Mouse (Mus musculus): ENCODE measurements at regions not wholly inside any gene's neighbourhood (a gene's known extent, or its start where the extent isn't known, plus 50 kb on each side); places are given as distances from the start of the nearest gene placed in this dataset.
A peak's percentile ranks its signal among the peaks of the same experiment; 100 is the strongest.

GRCm38 (mm10) chr2:159401421-159402100 lies 607.0 kb downstream of the Dhx35 start:
- no peak for DNase-seq

DNA sequence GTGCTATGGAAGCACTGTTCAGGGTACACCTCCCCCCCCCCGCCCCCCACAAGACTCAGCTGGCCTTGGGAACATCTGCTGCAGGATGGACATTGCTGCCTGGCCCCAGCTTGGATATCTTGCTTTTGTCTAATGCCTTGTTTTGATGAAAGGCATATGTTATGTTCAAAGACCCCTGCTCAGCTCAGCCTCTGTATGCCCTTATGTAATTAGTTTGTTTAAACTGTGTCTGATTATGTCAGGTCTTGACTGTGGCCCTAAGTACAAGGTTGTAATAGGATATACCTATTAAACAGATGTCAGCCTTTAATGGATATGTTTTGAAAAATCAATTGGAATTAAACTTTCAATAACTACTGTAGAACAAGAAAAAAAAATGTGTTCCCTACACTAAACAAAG lies 610.3 kb downstream of the Dhx35 start:
- DNase-seq = no peak

- DNase-seq = no peak
Observed at GRCm38 (mm10) chr2:159414599-159414998, 620.0 kb downstream of the Dhx35 start.

GRCm38 (mm10) chr2:159418371-159418940 lies 623.8 kb downstream of the Dhx35 start:
- DNase-seq = no peak

- DNase-seq = no peak
Observed at GRCm38 (mm10) chr2:159422281-159422937, 627.8 kb downstream of the Dhx35 start.

DNA sequence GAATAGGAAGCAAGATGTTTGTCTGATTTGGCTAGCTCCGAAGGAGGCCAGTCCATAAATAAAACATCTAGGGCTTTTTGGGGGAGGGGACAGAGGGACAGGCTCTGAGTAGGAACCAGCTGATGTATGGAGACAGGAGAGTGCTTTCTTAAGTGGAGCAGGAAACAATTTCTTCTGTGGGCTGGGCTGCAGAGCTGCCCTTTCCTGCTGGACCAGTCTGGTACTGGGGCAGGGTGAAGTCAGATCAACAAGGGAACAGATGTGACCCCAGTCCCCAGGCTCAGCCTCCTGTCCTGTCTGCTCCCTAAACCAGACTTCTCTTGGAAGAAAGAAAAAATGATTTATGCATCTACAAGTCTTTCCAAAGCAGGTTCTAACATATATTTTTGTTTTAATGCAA lies 633.6 kb downstream of the Dhx35 start:
- no peak for DNase-seq

DNA sequence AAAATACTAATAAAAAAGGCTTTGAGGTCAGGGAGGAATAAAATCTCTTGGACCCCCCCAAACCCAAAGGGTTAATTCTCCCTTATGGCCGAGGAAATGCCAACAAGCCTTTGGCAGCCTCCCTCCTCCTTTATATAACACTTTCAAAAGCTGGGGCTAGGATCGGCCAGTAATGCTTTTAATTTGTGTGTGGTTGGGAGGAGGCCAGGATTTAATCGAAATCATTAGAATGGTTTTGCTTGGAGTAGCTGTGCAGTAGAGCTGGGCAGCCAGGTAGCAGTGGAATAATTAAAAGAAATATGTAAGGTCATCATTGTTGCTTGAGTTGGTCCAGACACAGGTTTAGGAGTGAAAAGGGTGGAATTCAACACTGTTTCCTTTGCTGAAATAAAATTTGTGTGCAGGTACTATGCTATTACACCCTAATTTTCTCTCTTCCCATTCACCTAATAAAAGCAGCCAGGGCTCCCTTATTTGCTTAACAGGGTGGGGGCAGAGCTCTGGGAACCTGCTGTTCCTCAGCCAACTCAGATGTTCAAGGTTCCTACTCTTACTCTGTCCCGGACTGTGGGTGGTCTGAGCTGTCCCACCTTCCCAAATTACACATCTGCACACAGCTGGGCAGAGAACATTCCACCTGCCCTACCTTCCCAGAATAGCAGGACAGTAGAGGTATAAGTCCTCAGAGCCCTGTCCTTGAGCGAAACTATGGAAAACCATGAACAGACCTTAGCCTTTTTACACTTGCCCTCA lies 636.1 kb downstream of the Dhx35 start:
- DNase-seq = no peak

DNA sequence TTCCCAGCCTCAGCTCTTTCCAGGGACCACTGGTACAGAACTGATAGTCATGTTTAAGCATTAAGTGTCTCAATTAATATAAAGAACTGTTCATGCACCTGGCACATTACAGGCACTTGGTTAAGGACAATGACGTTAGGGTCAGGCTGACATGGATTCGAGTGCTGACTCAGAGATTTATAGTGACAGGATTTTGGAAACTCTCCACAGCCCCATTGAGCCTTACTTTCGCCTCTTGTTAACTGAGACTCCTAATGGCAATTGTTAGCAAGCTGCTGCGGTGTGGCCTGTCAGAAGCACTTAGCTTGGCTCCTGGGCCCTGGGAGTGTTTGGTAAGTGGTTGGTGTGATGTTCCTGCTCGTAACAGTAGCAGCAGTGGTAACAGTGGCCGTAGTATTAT lies 644.4 kb downstream of the Dhx35 start:
- DNase-seq = no peak

GRCm38 (mm10) chr2:159443581-159443980 lies 649.0 kb downstream of the Dhx35 start:
- peak; percentile 52 for DNase-seq

DNA sequence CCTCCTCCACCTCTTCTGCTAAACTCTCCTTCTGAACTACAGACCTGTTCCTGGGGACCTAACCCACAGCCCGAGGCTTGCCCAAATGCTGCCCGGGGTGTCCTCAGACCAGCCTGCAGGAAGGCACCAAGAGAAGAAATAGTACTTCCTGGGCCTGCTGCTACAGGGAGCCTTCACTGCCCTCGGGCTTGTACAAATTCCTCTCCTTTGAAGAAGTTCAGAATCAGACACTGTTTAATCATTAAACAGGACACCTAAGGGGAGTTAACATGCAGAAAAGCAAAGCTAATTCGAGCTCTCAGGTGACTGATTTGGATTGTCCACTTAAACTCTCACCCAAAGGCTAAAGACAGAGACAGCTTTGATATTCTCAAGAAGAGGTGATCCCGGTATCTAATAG lies 651.8 kb downstream of the Dhx35 start:
- no peak for DNase-seq

DNA sequence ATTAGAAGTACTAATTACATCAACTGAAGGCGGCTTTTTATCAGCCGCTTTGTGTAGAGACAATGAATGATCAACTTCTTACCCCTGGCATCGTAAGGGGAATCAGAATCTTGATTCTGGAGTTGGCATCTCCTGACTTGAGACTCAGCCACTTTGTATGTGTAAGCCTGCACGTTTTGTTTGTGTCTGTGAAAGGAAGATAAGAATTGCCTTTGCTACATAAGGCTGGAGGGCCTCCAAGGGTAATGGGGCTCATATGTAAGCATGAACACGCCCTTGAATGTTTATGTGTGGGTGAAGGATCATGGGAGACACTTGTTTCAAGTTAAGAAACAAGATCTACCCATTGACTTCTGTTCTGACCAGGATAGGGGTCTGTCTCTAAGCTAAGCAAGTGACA lies 652.3 kb downstream of the Dhx35 start:
- no peak for DNase-seq

DNA sequence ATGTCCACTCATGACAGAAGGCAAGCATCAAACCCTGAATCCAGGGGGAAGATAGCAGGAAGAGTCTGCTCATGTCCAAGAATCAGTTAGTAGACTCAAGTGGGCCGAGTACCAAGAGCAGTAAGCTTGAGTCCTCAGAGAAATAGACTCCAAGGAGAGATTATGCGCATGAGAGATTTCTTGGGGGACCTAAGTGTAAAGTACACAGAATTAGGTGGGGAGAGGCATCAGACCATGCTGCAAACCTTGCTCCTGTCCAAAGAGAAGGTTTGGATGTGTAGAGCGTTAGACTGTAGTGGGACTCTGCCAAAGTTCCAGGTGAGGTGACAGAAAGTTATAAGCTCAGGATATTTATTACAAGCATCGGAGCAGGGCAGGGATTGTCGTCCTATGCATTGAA lies 654.4 kb downstream of the Dhx35 start:
- no peak for DNase-seq

GRCm38 (mm10) chr2:159451439-159451838 lies 656.8 kb downstream of the Dhx35 start:
- DNase-seq = no peak

DNA sequence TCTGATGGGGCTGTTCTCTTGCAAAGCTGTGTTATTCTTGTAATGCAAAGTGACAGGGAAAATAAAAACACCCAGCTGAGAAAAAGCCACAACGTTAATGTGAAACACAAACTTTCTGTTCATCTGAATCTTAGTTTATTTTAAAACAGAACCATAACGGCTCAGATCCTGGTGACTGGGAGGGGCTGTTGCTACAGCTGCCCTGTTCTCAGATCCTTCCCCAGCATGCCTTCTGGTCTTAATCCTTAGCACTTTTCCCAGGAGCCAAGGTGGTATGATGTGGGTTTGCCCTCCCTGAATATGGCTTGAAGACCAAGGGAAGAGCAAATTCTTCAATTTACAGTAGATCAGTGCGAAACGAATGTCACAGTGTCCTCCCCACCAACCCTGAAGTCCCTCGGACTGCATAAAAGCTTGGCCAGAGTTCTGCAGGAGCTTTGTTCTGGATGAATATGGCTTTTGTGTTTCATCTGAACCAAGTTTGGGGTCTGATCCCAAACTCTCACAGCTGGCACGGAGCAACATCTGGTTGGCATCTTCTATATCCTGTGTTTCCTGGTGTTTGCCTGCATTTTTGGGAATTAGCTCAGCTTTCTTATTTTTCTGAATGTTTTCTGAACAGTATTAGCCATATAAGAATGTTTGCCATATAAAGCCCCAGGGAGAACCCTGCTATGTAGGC lies 686.9 kb downstream of the Dhx35 start:
- DNase-seq = no peak

GRCm38 (mm10) chr2:159491090-159491489 lies 696.5 kb downstream of the Dhx35 start:
- peak; percentile 13 for DNase-seq

DNA sequence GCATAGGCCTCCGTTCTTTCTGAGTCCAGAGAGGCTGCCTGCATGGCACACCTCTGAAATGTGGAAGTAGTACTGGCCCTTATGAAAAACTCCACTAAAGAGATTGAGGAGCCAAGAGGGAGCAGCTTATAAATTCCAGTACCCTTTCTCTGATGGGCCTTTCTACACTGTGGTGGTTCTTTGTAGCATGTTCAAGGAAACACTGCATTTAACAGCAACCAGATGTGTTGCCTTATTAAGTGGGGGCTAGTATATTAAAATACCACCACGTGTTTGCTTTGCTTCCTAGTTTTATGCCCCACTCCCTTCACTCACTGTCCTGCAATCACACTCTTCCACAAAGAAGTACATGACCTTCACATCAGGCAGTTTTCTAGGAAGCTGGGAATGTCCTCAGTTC lies 704.1 kb downstream of the Dhx35 start:
- no peak for DNase-seq

DNA sequence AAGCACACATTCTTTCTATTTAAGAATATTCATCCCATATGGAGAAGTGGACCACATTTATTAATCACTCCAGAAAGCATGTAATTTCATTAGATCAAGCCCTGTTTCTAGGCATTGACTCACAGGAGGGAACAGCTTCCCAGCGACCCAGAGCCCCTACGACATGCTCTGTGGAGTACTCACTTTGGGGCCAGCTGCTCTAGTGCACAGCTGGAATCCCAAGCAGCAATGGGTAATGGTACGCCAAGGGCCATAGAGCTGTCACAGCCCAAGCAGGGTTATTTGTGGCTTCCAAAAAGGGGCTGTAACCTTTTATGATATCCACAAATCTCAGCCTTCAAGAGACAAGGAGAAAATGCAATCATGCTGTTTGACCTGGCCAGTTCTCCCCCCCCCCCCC lies 706.4 kb downstream of the Dhx35 start:
- DNase-seq = no peak

DNA sequence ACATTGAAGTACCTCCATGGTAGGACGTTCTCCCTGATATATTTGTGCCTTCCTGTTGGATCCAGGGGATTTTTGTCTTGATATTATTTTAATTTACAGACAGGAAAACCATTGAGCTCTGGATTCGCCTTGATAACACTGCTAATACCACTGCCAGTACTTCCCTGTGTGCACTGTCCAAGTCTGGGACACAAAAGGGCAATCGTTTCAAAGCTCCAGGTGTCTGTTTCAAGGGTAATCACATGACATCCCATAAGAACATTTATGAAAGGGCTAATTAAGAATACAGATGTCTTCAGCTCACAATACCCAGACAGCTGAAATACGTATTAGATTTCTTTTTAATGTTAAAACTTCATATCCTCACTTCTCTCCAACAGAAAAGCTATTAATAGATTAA lies 724.5 kb downstream of the Dhx35 start:
- DNase-seq = no peak

DNA sequence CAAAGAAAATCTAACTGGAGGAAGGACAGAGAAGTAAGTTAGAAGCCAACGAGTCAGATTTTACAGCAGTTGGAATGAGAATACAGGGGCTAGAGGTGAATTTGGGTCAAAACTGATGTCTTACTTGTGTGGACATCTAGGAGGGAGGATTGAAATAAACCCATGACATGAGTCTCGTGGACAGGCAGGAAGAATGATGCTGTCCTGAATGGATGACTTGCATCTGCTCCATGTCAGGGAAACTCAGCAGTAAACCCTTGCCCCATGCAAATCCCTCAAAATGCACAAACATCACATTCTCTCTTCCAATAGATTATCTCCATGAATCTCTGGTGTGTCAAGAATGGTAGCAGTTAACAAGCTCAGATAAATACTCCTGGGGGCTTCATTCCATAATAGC lies 729.1 kb downstream of the Dhx35 start:
- DNase-seq = no peak

DNA sequence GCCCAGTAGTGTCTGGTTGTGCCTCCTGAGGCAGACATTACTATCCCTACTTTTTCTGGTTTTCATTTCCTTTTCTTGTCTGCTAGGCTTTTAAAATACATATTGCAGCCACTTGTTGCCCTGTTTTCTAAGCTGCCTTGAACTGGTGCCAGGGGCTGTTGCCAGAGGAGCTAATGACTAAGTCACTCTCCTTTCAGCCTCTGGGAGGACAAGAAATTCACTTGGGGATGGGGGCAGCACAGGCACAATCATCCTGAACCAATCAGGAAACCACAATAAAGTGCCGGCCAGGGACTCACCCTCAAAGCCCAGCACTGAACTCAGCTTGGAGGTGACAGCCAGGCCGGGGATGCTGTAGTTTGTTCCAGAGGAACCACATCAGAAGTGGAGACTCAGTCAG lies 740.3 kb downstream of the Dhx35 start:
- DNase-seq = peak; percentile 15

- no peak for DNase-seq
Observed at GRCm38 (mm10) chr2:159539261-159539660, 744.7 kb downstream of the Dhx35 start.

DNA sequence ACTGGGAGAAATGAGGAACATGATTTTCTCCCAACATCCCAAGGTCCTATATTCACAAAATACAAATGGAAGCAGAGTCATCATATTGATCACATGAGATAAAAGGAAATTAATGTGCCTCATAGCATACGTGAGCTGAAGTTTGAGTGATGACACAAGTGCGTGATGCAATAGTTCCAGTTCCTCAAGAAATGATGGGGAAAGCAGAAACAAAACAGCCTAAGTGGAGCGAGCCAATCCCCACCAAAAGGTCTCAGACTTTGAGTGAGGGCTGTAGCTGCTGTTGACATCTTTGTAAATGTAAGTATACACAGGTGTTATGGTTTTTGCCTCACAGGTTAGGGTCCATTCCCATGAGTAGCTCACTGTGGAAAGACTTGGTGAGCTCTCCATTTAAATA lies 763.0 kb downstream of the Dhx35 start:
- no peak for DNase-seq

GRCm38 (mm10) chr2:159565255-159565654 lies 768.7 kb downstream of the Gm826 start:
- DNase-seq = no peak

Data from right cerebral cortex, postnatal 14 days (tissue).